Mouse (Mus musculus) cortical plate, adult 2 months (tissue): ENCODE results near the gene Slc8a1. TPM values are rescaled to one million over a fixed set of nuclear protein-coding genes. Genes with fewer than 3 reads are reported as not detected.

Experiments
- H3K27ac ChIP-seq: fragments of 200-500 bp; 2 replicates; pipeline ENCODE4 v1.5.1; 2012; ENCODE audit warnings: low read length, control low read depth, inconsistent platforms; ENCODE audit not compliant: insufficient read depth
- H3K4me1 ChIP-seq: fragments of 200-500 bp; 2 replicates; pipeline ENCODE4 v1.6.1; 2011; ENCODE audit warnings: low read length; ENCODE audit not compliant: control insufficient read depth, insufficient read depth
- H3K4me3 ChIP-seq: fragments of 200-500 bp; 2 replicates; pipeline ENCODE4 v1.5.1; 2011; ENCODE audit warnings: mild to moderate bottlenecking, low read length, control low read depth; ENCODE audit not compliant: insufficient read depth
- CTCF ChIP-seq: fragments of 200-500 bp; IDR thresholded peaks from 2 replicates; pipeline ENCODE4 v1.5.1; 2011; ENCODE audit warnings: mild to moderate bottlenecking, control low read depth, low read length; ENCODE audit not compliant: insufficient read depth; ENCODE audit errors: extremely low read depth
- POLR2A ChIP-seq: fragments of 200-500 bp; IDR thresholded peaks from 2 replicates; pipeline ENCODE4 v1.6.1; 2011; ENCODE audit warnings: mild to moderate bottlenecking, low read length, control low read depth; ENCODE audit not compliant: insufficient read depth; ENCODE audit errors: extremely low read depth
- polyA plus RNA-seq: library from polyadenylated mRNA; depleted of rRNA; stranded (reverse); fragments of >200 nt; gene quantifications from 2 replicates; pipeline ENCODE4 v1.2.3, GENCODE M21; 2012

The Slc8a1 gene
- polyA plus RNA-seq, 1 experiment, result 29.5 TPM

DNA sequence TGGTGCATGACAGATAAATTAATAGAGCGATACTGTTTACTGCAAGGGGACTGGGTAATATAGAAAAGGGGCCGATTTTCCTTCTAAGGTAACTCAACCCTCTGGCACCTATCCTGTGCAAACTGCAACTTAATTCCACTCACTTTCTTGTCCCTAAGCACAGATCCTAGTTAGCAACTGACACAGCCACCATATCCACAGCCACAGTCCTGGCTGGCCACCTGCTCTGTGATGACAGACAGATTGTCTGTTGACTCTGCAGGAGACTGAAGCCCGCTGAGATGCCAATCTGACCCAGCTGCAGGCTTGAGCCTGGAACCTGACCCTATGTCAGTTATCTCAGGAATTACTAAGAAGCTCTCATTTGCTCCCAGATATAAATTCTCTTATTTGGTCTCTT is 62.0 kb downstream of the Slc8a1 start:
- H3K4me1 ChIP-seq, result no peaks in the 10 kb centered on the region
- no peak overlapping the region for H3K4me3 ChIP-seq
- TF ChIP-seq CTCF, result no peak
- TF ChIP-seq POLR2A, result no peak
- H3K27ac ChIP-seq, result no peak overlapping the region

DNA sequence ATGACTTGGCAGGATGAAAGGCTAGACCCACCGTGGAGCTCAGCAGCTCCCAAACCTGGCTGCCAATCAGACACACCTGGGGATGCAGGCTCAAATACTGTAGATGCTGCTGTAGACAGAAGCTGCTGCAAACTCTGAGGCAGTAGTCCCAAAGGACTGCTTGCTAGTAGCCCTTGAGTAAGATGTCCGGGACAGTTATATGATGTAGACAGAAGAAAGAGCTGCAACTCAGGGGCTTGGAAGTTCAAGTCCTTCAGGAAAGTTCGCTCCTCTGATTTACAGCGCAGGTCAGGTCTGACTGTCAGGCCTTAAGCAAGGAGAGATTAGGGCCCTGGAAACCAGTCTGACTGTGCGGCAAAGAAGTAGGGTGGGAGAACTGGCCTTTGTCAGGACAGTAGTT is 66.9 kb downstream of the Slc8a1 start:
- H3K27ac ChIP-seq, result no peak overlapping the region
- TF ChIP-seq POLR2A (no peak), CTCF (no peak)
- no peak overlapping the region for H3K4me3 ChIP-seq
- H3K4me1 ChIP-seq, result peaks cover 2% of the 10 kb centered on the region; the same call in 1 of the 2 replicates

- peaks cover 2% of the 10 kb centered on the region; the same call in 1 of the 2 replicates for H3K4me1 ChIP-seq
- H3K27ac ChIP-seq, result peak overlapping the region; percentile 92
- no peak for TF ChIP-seq POLR2A
- no peak for TF ChIP-seq CTCF
- H3K4me3 ChIP-seq, result peak overlapping the region; percentile 83
These were observed 68.1 kb downstream of the Slc8a1 start for GRCm38 (mm10) chr17:81669816-81670691.

- TF ChIP-seq CTCF (no peak), POLR2A (peak; percentile 28; the same call in 1 of the 2 replicates)
- H3K27ac ChIP-seq, result peak overlapping the region; percentile 92
- peaks cover 2% of the 10 kb centered on the region; the same call in 1 of the 2 replicates for H3K4me1 ChIP-seq
- peak overlapping the region; percentile 83 for H3K4me3 ChIP-seq
These were observed 68.9 kb downstream of the Slc8a1 start for GRCm38 (mm10) chr17:81669062-81669815.

- TF ChIP-seq CTCF (no peak), POLR2A (no peak)
- Histone ChIP-seq H3K27ac (no peak overlapping the region), H3K4me3 (peak overlapping the region; percentile 83), H3K4me1 (peaks cover 2% of the 10 kb centered on the region; the same call in 1 of the 2 replicates)
These were observed 69.7 kb downstream of the Slc8a1 start for GRCm38 (mm10) chr17:81668466-81668865.

DNA sequence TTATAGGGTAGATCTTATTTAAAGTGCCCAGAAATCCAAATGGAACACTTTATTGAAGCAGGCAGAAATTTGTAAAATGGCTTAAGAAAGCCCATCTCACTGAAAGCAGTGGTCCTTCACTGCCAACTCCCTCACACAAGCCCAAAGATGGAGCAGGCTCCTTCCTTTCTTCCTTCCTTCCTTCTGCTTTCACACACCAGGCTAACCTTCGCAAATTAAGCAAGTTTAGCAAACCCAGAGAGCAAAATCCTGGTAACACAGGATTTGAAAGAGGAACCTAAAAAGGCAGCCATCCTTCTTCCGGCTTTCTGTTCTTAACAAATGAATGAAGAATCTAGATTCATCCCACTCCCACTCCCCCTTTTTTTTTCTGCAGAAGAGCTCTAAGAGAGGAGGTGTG is 70.2 kb downstream of the Slc8a1 start:
- H3K27ac ChIP-seq, result no peak overlapping the region
- TF ChIP-seq CTCF (no peak), POLR2A (no peak)
- peak overlapping the region; percentile 83 for H3K4me3 ChIP-seq
- H3K4me1 ChIP-seq, result peaks cover 2% of the 10 kb centered on the region; the same call in 1 of the 2 replicates

- TF ChIP-seq POLR2A (no peak), CTCF (peak; percentile 38; the same call in 1 of the 2 replicates)
- Histone ChIP-seq H3K4me3 (peak overlapping the region; percentile 83), H3K4me1 (peaks cover 2% of the 10 kb centered on the region; the same call in 1 of the 2 replicates), H3K27ac (no peak overlapping the region; the same call in 1 of the 2 replicates)
These were observed 71.6 kb downstream of the Slc8a1 start for GRCm38 (mm10) chr17:81666551-81666950.

DNA sequence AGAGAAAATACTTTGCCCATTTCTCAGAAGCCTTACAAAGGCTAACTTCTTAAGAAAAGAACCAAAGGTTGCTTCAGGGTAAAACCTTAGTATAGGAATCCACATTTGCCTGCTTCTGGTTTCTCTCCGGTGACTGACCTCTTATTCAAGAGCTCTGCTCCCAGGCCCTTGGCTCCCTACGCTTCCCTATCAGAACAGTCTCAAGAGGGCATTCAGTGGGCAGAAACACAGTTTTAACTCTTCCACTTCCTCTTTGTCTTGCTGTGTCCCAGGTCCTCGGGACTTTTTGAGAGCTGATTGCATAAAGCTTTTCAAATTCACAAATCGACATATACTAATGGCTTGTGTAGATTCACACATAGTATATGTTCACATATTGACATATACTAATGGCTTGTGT is 73.3 kb downstream of the Slc8a1 start:
- H3K4me1 ChIP-seq, result peaks cover 2% of the 10 kb centered on the region; the same call in 1 of the 2 replicates
- TF ChIP-seq POLR2A, result no peak
- TF ChIP-seq CTCF, result no peak
- H3K27ac ChIP-seq, result no peak overlapping the region

GRCm38 (mm10) chr17:81657828-81658227 is 80.3 kb downstream of the Slc8a1 start:
- Histone ChIP-seq H3K4me1 (no peaks in the 10 kb centered on the region; the same call in 1 of the 2 replicates), H3K27ac (no peak overlapping the region), H3K4me3 (no peak overlapping the region)
- no peak for TF ChIP-seq POLR2A
- no peak for TF ChIP-seq CTCF

More for the DNA sequence above, 73.3 kb downstream of the Slc8a1 start:
- no peak overlapping the region for H3K4me3 ChIP-seq

- no peaks in the 10 kb centered on the region; the same call in 1 of the 2 replicates for H3K4me1 ChIP-seq
- TF ChIP-seq CTCF (no peak), POLR2A (no peak)
- H3K4me3 ChIP-seq, result no peak overlapping the region
- H3K27ac ChIP-seq, result no peak overlapping the region
These were observed 83.6 kb downstream of the Slc8a1 start for GRCm38 (mm10) chr17:81654548-81654947.
